17 mouse cellular contexts compared by ENCODE assay signal in the genomic region with DNA sequence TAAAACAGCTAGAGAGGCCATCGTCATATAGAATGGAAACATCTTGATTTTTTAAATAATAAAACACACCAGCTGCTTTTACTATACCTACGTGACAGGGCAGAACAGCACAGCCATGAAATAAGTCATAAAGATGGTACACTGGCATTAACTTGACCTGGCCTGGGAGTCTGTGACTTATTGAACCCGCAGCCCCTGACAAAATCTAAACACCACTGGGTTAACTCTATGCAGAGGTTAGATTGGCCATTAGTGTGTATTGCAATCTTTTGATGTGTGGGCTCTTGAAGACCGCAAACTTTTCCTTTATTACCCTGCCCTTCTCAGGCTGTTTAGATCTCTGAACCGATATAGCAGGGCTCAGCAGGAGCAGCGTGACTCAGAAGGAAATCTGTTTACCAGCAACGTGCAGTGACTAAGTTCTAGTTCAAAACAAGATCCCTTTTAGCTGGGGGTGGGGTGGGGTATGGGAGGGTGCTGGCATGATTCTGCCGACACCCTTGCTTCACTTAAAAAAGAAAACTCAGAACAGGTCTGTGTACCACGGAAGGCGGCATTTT.
DNase-seq lines count a peak whose midpoint lies in the region; ATAC-seq and TF ChIP-seq lines count a peak whose summit lies in the region.
"Had no signal": no experiment of that assay in that cellular context is flagged by ENCODE, and none has a peak within 500 bp of the region (broad histone marks: within the 10 kb centered on the region; RNA-seq: fewer than 3 reads in every experiment).

No protein-coding gene starts in this region.

- H3K4me1 ChIP-seq in forebrain, embryonic 11.5 days (replicated peaks; ENCODE audit: control insufficient read depth, insufficient read depth, low read length), result 0 out of 2 replicates have a peak, but pooled peaks cover 3% of the 10 kb centered on the region
- peaks cover 27% of the 10 kb centered on the region for H3K4me1 ChIP-seq in forebrain, embryonic 10.5 days
- H3K4me1 ChIP-seq in kidney, postnatal 0 days (replicated peaks; ENCODE audit: insufficient read depth, low read length), result no peaks in the 10 kb centered on the region

- no peak for TF ChIP-seq POLR2A in myocyte (IDR thresholded peaks at IDR 0.05; ENCODE audit: insufficient read length, low read depth)

- H3K79me2 ChIP-seq in myocyte (ENCODE audit: control insufficient read depth, insufficient read depth), result no peaks in the 10 kb centered on the region

- no peak overlapping the region for H3ac ChIP-seq in myocyte (ENCODE audit: control insufficient read depth, insufficient read length)

- no peaks in the 10 kb centered on the region for H3K36me3 ChIP-seq in forebrain, embryonic 11.5 days (ENCODE audit: control insufficient read depth, insufficient read depth, low read length)
- H3K36me3 ChIP-seq in forebrain, embryonic 10.5 days (replicated peaks), result no peaks in the 10 kb centered on the region
- H3K36me3 ChIP-seq in kidney, postnatal 0 days (ENCODE audit: insufficient read depth, low read length), result no peaks in the 10 kb centered on the region
- H3K36me3 ChIP-seq in myocyte (ENCODE audit: control insufficient read depth, insufficient read depth), result no peaks in the 10 kb centered on the region
- H3K36me3 ChIP-seq: embryonic facial prominence, embryonic 10.5 days; G1E; heart, embryonic 15.5 days; limb, embryonic 15.5 days; midbrain, embryonic 10.5 days had no signal

- no peak for TF ChIP-seq CTCF in kidney, postnatal 0 days (IDR thresholded peaks at IDR 0.05; ENCODE audit: low read depth)
- TF ChIP-seq CTCF in layer of hippocampus, adult 2 months (conservative IDR thresholded peaks at IDR 0.05), result no peak

- DNase-seq in forebrain, embryonic 11.5 days (ENCODE audit: low spot score), result no peak
- no peak for DNase-seq in forebrain, embryonic 10.5 days (ENCODE audit: extremely low spot score, low spot score)
- DNase-seq in kidney, postnatal 0 days (ENCODE audit: low spot score), result no peak
- DNase-seq in kidney, postnatal 36 days, result no peak
- no peak for DNase-seq in layer of hippocampus, adult 2 months (ENCODE audit: low spot score in 2 of 2)
- DNase-seq in layer of hippocampus, adult 9-11 months, result no peak
- DNase-seq: cerebellum, postnatal 10 days; lung, postnatal 10 days had no signal

- H3K27ac ChIP-seq in forebrain, embryonic 11.5 days (ENCODE audit: low read depth, low read length), result no peak overlapping the region
- H3K27ac ChIP-seq in forebrain, embryonic 10.5 days, result no peak overlapping the region
- no peak overlapping the region for H3K27ac ChIP-seq in kidney, postnatal 0 days
- no peak overlapping the region for H3K27ac ChIP-seq in layer of hippocampus, adult 2 months
- H3K27ac ChIP-seq: embryonic facial prominence, embryonic 10.5 days; heart, embryonic 15.5 days; limb, embryonic 15.5 days; midbrain, embryonic 10.5 days had no signal

- 47% methylated on average over 10 of the region's 10 CpGs for WGBS in forebrain, embryonic 11.5 days
- WGBS in forebrain, embryonic 10.5 days, result 61% methylated on average over 10 of the region's 10 CpGs
- WGBS in kidney, postnatal 0 days, result 27% methylated on average over 10 of the region's 10 CpGs

- no peaks in the 10 kb centered on the region for H3K27me3 ChIP-seq in forebrain, embryonic 11.5 days (ENCODE audit: control insufficient read depth, insufficient read depth, low read length)
- no peaks in the 10 kb centered on the region for H3K27me3 ChIP-seq in forebrain, embryonic 10.5 days (ENCODE audit: poor library complexity, severe bottlenecking)
- H3K27me3 ChIP-seq in kidney, postnatal 0 days (ENCODE audit: insufficient read depth, low read length), result no peaks in the 10 kb centered on the region
- H3K27me3 ChIP-seq in myocyte (ENCODE audit: control insufficient read depth, insufficient read depth, insufficient read length), result no peaks in the 10 kb centered on the region
- H3K27me3 ChIP-seq: heart, embryonic 15.5 days had no signal

- no peak for ATAC-seq in forebrain, embryonic 11.5 days (replicated peaks; ENCODE audit: low FRiP score)
- ATAC-seq in kidney, postnatal 0 days (replicated peaks; ENCODE audit: low FRiP score, low read depth), result peak; percentile 40; the same call in 1 of the 2 replicates
- ATAC-seq in granulocyte monocyte progenitor cell, adult 5-6 weeks (replicated peaks; ENCODE audit: poor library complexity, severe bottlenecking), result peak; percentile 52
- ATAC-seq: CD4-positive, CD25-positive, alpha-beta regulatory T cell, adult 4 months had no signal

- 0 out of 2 replicates have a peak overlapping the region, but pooled peaks have one; percentile 32 for H3K4me2 ChIP-seq in forebrain, embryonic 11.5 days (ENCODE audit: low read depth, low read length, severe bottlenecking)
- no peak overlapping the region for H3K4me2 ChIP-seq in kidney, postnatal 0 days (ENCODE audit: low read length)
- peak overlapping the region; percentile 50 for H3K4me2 ChIP-seq in myocyte (ENCODE audit: low read depth)
- H3K4me2 ChIP-seq: heart, embryonic 15.5 days; limb, embryonic 15.5 days had no signal

- no peak overlapping the region for H3K4me3 ChIP-seq in forebrain, embryonic 11.5 days (ENCODE audit: low read depth, low read length)
- no peak overlapping the region for H3K4me3 ChIP-seq in forebrain, embryonic 10.5 days
- no peak overlapping the region for H3K4me3 ChIP-seq in kidney, postnatal 0 days (replicated peaks; ENCODE audit: low read depth, low read length)
- H3K4me3 ChIP-seq in myocyte, result no peak overlapping the region
- H3K4me3 ChIP-seq in layer of hippocampus, adult 2 months, result no peak overlapping the region
- H3K4me3 ChIP-seq: embryonic facial prominence, embryonic 10.5 days; erythroblast, embryonic 14.5 days; heart, embryonic 15.5 days; limb, embryonic 15.5 days; midbrain, embryonic 10.5 days had no signal

- H3K9me3 ChIP-seq in forebrain, embryonic 11.5 days (ENCODE audit: control insufficient read depth, low read length), result no peaks in the 10 kb centered on the region
- H3K9me3 ChIP-seq in forebrain, embryonic 10.5 days, result no peaks in the 10 kb centered on the region
- no peaks in the 10 kb centered on the region for H3K9me3 ChIP-seq in kidney, postnatal 0 days (replicated peaks; ENCODE audit: low read length)
- H3K9me3 ChIP-seq: embryonic facial prominence, embryonic 10.5 days; heart, embryonic 15.5 days; limb, embryonic 15.5 days; midbrain, embryonic 10.5 days had no signal

- no peak overlapping the region for H3K9ac ChIP-seq in forebrain, embryonic 11.5 days (ENCODE audit: low read length)
- no peak overlapping the region for H3K9ac ChIP-seq in kidney, postnatal 0 days (ENCODE audit: low read depth, low read length)
- H3K9ac ChIP-seq: heart, embryonic 15.5 days; limb, embryonic 15.5 days had no signal

TF ChIP-seq in myocyte, 11 proteins besides CTCF, POLR2A, EP300 and RAD21:
- TF ChIP-seq TCF3 (IDR thresholded peaks at IDR 0.05; ENCODE audit: insufficient read length, low read depth) (no peak), MYOG (IDR thresholded peaks at IDR 0.05; ENCODE audit: control insufficient read depth in 1 of 3, insufficient read depth in 1 of 3, insufficient read length in 2 of 3, low read depth in 2 of 3) (no peak), TCF12 (IDR thresholded peaks at IDR 0.05; ENCODE audit: insufficient read depth, poor library complexity, severe bottlenecking) (no peak), POLR2AphosphoS2 (IDR thresholded peaks at IDR 0.05; ENCODE audit: insufficient read length, low read depth) (no peak), MYOD1 (IDR thresholded peaks at IDR 0.05; ENCODE audit: control insufficient read depth in 1 of 3, insufficient read length in 2 of 3, low read depth in 2 of 3) (no peak), USF1 (IDR thresholded peaks at IDR 0.05; ENCODE audit: low read depth) (no peak), MAX (IDR thresholded peaks at IDR 0.05; ENCODE audit: low read depth) (no peak), SRF (IDR thresholded peaks at IDR 0.05; ENCODE audit: control insufficient read depth, insufficient read length, low read depth) (no peak), REST (IDR thresholded peaks at IDR 0.05; ENCODE audit: insufficient read depth, insufficient read length) (no peak), E2F4 (IDR thresholded peaks at IDR 0.05; ENCODE audit: insufficient read depth) (no peak), CEBPB (IDR thresholded peaks at IDR 0.05; ENCODE audit: insufficient read depth, poor library complexity, severe bottlenecking) (no peak)
